Mouse (Mus musculus) hindbrain, embryonic 16.5 days (tissue): ENCODE results near the gene Cox6a2. TPM values are rescaled to one million over a fixed set of nuclear protein-coding genes. Genes with fewer than 3 reads are reported as not detected.

Experiments used
- ATAC-seq: fragments of 200-750 bp; cut with Nextera tagmentation; 2 replicates; pipeline ENCODE4 v1.8.0; 2017; ENCODE audit warnings: moderate TSS enrichment, moderate library complexity
- H3K27ac ChIP-seq: fragments of 300-500 bp; sonication (generic); 2 replicates; pipeline ENCODE4 v1.5.1; 2014; ENCODE audit warnings: low read depth, mild to moderate bottlenecking, control low read depth, low read length, moderate library complexity
- H3K27me3 ChIP-seq: fragments of 300-500 bp; sonication (generic); replicated peaks from 2 replicates; pipeline ENCODE4 v1.6.1; 2014; ENCODE audit warnings: low read length; ENCODE audit not compliant: control insufficient read depth, insufficient read depth
- H3K36me3 ChIP-seq: fragments of 300-500 bp; sonication (generic); 2 replicates; pipeline ENCODE4 v1.6.1; 2014; ENCODE audit warnings: mild to moderate bottlenecking, low read length, moderate library complexity, mixed read lengths; ENCODE audit not compliant: control insufficient read depth, insufficient read depth
- H3K4me1 ChIP-seq: fragments of 300-500 bp; sonication (generic); 2 replicates; pipeline ENCODE4 v1.6.1; 2014; ENCODE audit warnings: low read depth, low read length; ENCODE audit not compliant: control insufficient read depth, insufficient read depth
- H3K4me2 ChIP-seq: fragments of 300-500 bp; sonication (generic); 2 replicates; pipeline ENCODE4 v1.6.1; 2014; ENCODE audit warnings: mild to moderate bottlenecking, low read length, control low read depth, moderate library complexity
- H3K4me3 ChIP-seq: fragments of 300-500 bp; sonication (generic); 2 replicates; pipeline ENCODE4 v1.5.1; 2014; ENCODE audit warnings: mild to moderate bottlenecking, low read length, control low read depth, moderate library complexity
- H3K9ac ChIP-seq: fragments of 300-500 bp; sonication (generic); 2 replicates; pipeline ENCODE4 v1.6.1; 2014; ENCODE audit warnings: low read depth, mild to moderate bottlenecking, control low read depth, low read length, moderate library complexity
- H3K9me3 ChIP-seq: fragments of 300-500 bp; sonication (generic); 2 replicates; pipeline ENCODE4 v1.6.1; 2014; ENCODE audit warnings: mild to moderate bottlenecking, low read length, moderate library complexity; ENCODE audit not compliant: control insufficient read depth
- WGBS: fragments of 180-500 bp; shearing (Covaris S2); extraction: QIAGEN DNeasy Blood & Tissue Kit; methylation state at CpG from one replicate; pipeline ENCODE4 v1.1.7; 2014; 5-methylcytosine and 5-hydroxymethylcytosine counted together
- polyA plus RNA-seq: library from polyadenylated mRNA; unstranded; fragments of >200 nt; fragmentation: Nextera tagmentation; extraction: Ambion mirVana; gene quantifications from 2 replicates; pipeline ENCODE4 v1.2.1, GENCODE M21; 2015

Gene Cox6a2
- polyA plus RNA-seq, 1 experiment from 2014 or later, result 0.33 TPM

GRCm38 (mm10) chr7:128246496-128247391, 40.6 kb upstream of the Cox6a2 start, which contains the start of gene Tgfb1i1:
Tgfb1i1 (plus strand) TSS chr7:128246812.
- H3K4me3 ChIP-seq, result peak within 1 kb of the TSS; percentile 40
- peaks cover 8% of the 10 kb centered on the region for H3K36me3 ChIP-seq
- no peaks in the 10 kb centered on the region for H3K27me3 ChIP-seq
- peak within 1 kb of the TSS; percentile 59 for H3K9ac ChIP-seq
- peak within 1 kb of the TSS; percentile 59 for H3K27ac ChIP-seq
- peak; percentile 70 for ATAC-seq
- 2% methylated on average over 27 of the region's 30 CpGs for WGBS
- H3K4me1 ChIP-seq, result peaks cover 8% of the 10 kb centered on the region
- no peaks in the 10 kb centered on the region for H3K9me3 ChIP-seq
- peak within 1 kb of the TSS; percentile 61 for H3K4me2 ChIP-seq

- H3K27ac ChIP-seq, result no peak overlapping the region
- no peak overlapping the region for H3K4me3 ChIP-seq
- ATAC-seq, result no peak
- H3K9me3 ChIP-seq, result no peaks in the 10 kb centered on the region
- peaks cover 9% of the 10 kb centered on the region for H3K36me3 ChIP-seq
- WGBS, result 76% methylated on average over 4 of the region's 4 CpGs
- H3K27me3 ChIP-seq, result no peaks in the 10 kb centered on the region
- no peak overlapping the region for H3K9ac ChIP-seq
- H3K4me2 ChIP-seq, result no peak overlapping the region
- peaks cover 11% of the 10 kb centered on the region for H3K4me1 ChIP-seq
Measured at GRCm38 (mm10) chr7:128245547-128245946, 39.4 kb upstream of the Cox6a2 start.

- Histone ChIP-seq H3K4me1 (peaks cover 16% of the 10 kb centered on the region), H3K9ac (no peak overlapping the region), H3K4me2 (no peak overlapping the region), H3K27ac (no peak overlapping the region), H3K9me3 (no peaks in the 10 kb centered on the region), H3K4me3 (no peak overlapping the region), H3K36me3 (peaks cover 15% of the 10 kb centered on the region), H3K27me3 (no peaks in the 10 kb centered on the region)
- no peak for ATAC-seq
- WGBS, result 79% methylated on average over 18 of the region's 18 CpGs
Measured at GRCm38 (mm10) chr7:128244410-128245025, 38.3 kb upstream of the Cox6a2 start.

- H3K27ac ChIP-seq, result no peak overlapping the region
- WGBS, result 40% methylated on average over 10 of the region's 10 CpGs
- H3K9ac ChIP-seq, result no peak overlapping the region
- H3K4me1 ChIP-seq, result peaks cover 21% of the 10 kb centered on the region
- peaks cover 15% of the 10 kb centered on the region for H3K36me3 ChIP-seq
- H3K9me3 ChIP-seq, result no peaks in the 10 kb centered on the region
- H3K4me2 ChIP-seq, result no peak overlapping the region
- no peak overlapping the region for H3K4me3 ChIP-seq
- ATAC-seq, result no peak
- H3K27me3 ChIP-seq, result no peaks in the 10 kb centered on the region
Measured at GRCm38 (mm10) chr7:128243921-128244320, 37.7 kb upstream of the Cox6a2 start.

GRCm38 (mm10) chr7:128242331-128242730, 36.1 kb upstream of the Cox6a2 start:
- 95% methylated on average over 16 of the region's 16 CpGs for WGBS

GRCm38 (mm10) chr7:128240131-128240784, 34.1 kb upstream of the Cox6a2 start:
- Histone ChIP-seq H3K9ac (peak overlapping the region; percentile 35), H3K9me3 (no peaks in the 10 kb centered on the region), H3K36me3 (peaks cover 15% of the 10 kb centered on the region), H3K27ac (no peak overlapping the region), H3K4me1 (peaks cover 24% of the 10 kb centered on the region), H3K27me3 (no peaks in the 10 kb centered on the region), H3K4me3 (no peak overlapping the region), H3K4me2 (no peak overlapping the region)
- no peak for ATAC-seq
- WGBS, result 90% methylated on average over 27 of the region's 27 CpGs

More at GRCm38 (mm10) chr7:128242331-128242730, 36.1 kb upstream of the Cox6a2 start:
- no peaks in the 10 kb centered on the region for H3K9me3 ChIP-seq
- no peak overlapping the region for H3K27ac ChIP-seq
- H3K36me3 ChIP-seq, result peaks cover 15% of the 10 kb centered on the region
- ATAC-seq, result no peak
- no peak overlapping the region for H3K4me2 ChIP-seq
- H3K27me3 ChIP-seq, result no peaks in the 10 kb centered on the region
- H3K9ac ChIP-seq, result no peak overlapping the region
- H3K4me3 ChIP-seq, result no peak overlapping the region
- H3K4me1 ChIP-seq, result peaks cover 25% of the 10 kb centered on the region

GRCm38 (mm10) chr7:128238991-128239390, 32.8 kb upstream of the Cox6a2 start:
- Histone ChIP-seq H3K4me1 (peaks cover 24% of the 10 kb centered on the region), H3K4me2 (peak overlapping the region; percentile 78), H3K9ac (no peak overlapping the region; the same call in 1 of the 2 replicates), H3K9me3 (no peaks in the 10 kb centered on the region), H3K36me3 (peaks cover 13% of the 10 kb centered on the region; the same call in 1 of the 2 replicates), H3K27ac (peak overlapping the region; percentile 99), H3K4me3 (peak overlapping the region; percentile 78), H3K27me3 (no peaks in the 10 kb centered on the region)
- ATAC-seq, result no peak
- 24% methylated on average over 4 of the region's 4 CpGs for WGBS

GRCm38 (mm10) chr7:128237927-128238778, 32.0 kb upstream of the Cox6a2 start, which contains the start of gene 9130023H24Rik:
9130023H24Rik (minus strand) TSS chr7:128238031.
- Histone ChIP-seq H3K36me3 (peaks cover 13% of the 10 kb centered on the region; the same call in 1 of the 2 replicates), H3K9me3 (no peaks in the 10 kb centered on the region), H3K27ac (peak within 1 kb of the TSS; percentile 99), H3K4me1 (peaks cover 24% of the 10 kb centered on the region), H3K4me3 (peak within 1 kb of the TSS; percentile 78), H3K27me3 (no peaks in the 10 kb centered on the region), H3K9ac (peak within 1 kb of the TSS; percentile 91), H3K4me2 (peak within 1 kb of the TSS; percentile 91)
- peak; percentile 94 for ATAC-seq
- under 1% methylated on average over 65 of the region's 72 CpGs for WGBS
